Mouse (Mus musculus) skeletal muscle tissue, adult 2 months (tissue): ENCODE measurements around the gene Cnnm4.

Source experiments
- DNase-seq: peaks from one replicate; pipeline ENCODE4 v3.0.0-alpha.2; 2012; ENCODE audit warnings: low read depth, low spot score

Gene Cnnm4

GRCm38 (mm10) chr1:36471181-36472105 lies at the start of gene Cnnm4:
Gene Cnnm4, plus strand, starts transcription at chr1:36471620.
- peak; percentile 84 for DNase-seq

- no peak for DNase-seq
Observed at GRCm38 (mm10) chr1:36429511-36429910, 41.9 kb upstream of the Cnnm4 start.

DNA sequence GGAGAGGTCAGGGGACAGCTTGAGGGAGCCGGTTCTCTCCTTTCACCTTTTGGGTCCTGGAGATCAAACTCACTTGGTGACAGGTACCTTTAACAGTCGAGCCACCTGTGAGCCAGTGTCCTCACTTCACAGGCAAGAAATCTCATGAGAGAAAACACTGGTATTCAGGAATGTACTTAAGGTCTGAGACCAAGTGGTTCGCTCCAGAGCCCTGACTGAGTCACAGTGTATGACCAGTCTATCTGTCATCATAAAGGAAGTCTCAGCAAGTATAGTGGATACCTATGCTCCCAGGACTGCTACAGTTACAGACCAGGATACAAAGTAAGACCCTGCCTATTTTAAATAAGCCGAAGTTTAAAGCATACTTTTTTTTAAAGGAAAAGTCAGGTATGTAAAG lies 38.4 kb upstream of the Cnnm4 start:
- no peak for DNase-seq

DNA sequence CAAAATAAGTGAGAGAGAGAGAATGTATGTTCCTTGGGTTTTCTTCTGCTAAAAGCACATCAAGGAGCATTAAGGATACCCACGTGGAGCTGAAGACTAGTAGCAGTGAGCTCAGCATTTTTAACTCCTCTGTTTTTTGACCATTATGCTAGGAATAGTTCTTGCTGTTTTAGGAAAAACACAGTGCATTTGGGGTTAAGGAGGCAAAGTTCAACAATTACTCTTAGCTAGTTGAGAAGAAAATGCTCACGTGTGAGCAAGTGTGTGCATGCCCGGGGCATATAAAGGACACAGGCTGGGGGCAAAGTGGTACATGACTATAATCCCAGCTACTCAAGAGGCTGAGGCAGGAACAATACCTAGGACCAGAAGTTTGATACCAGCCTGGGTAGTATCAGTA lies 37.8 kb upstream of the Cnnm4 start:
- DNase-seq = no peak

DNA sequence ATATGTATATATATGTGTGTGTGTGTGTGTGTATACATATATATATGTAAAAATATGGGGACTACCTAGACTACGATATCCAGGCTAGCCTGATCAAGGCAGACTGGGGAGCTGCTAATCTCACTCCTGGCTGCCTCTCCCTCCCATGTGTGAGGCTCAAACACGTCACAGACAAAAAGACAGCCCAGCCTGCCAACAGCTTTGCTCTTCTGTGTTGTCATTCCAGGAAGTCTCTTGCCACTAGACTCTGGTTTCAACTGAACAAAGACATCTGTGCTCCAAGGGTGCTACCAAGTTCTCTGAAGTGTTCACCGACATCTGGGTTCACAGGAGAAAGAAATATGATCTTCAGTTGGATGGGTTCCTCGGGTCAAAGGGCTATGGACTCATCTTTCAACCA lies 36.3 kb upstream of the Cnnm4 start:
- DNase-seq = peak; percentile 10

DNA sequence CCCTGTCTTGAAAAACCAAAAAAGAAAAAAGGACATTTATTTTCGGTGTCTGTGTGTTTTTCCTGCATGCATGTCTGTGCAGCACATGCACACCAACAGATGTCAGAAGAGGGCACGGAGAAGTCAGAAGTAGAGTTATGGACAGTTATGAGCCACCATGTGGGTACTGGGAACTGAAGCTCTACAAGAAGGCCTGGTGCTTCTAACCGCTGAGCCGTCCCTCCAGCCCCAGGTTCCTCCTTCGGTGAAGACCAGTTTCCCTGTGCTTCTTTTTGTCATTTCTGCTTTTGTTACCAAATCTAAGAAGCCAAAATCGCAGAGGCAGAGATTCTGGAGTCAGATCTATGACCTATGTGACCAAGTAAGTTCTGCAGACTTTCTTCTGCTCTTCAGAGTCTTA lies 34.9 kb upstream of the Cnnm4 start:
- no peak for DNase-seq

DNA sequence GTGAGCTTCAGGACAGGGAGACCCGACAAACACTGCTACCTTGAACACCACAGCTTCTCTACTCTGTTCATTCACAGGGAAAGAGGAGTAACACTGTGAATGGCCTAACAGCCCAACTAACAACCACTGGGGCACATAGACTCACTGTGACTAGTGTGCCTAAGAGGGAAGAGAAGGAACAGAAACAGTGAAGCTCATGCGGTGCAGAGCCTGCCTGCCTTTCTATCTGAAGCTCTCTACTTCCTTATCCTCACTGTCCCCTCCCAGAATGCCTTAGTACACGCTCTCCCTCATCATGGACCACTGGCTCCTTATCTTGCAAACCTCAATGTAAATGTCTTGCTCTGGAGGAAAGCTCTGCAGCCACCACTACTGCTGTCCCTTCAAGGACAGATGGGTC lies 34.2 kb upstream of the Cnnm4 start:
- DNase-seq = no peak

- peak; percentile 65 for DNase-seq
Observed at GRCm38 (mm10) chr1:36441101-36441500, 30.3 kb upstream of the Cnnm4 start.

GRCm38 (mm10) chr1:36444471-36445464 lies 26.7 kb upstream of the Cnnm4 start, which contains the start of gene Lman2l:
Gene Lman2l, minus strand, starts transcription at chr1:36445271.
- DNase-seq = peak; percentile 90

DNA sequence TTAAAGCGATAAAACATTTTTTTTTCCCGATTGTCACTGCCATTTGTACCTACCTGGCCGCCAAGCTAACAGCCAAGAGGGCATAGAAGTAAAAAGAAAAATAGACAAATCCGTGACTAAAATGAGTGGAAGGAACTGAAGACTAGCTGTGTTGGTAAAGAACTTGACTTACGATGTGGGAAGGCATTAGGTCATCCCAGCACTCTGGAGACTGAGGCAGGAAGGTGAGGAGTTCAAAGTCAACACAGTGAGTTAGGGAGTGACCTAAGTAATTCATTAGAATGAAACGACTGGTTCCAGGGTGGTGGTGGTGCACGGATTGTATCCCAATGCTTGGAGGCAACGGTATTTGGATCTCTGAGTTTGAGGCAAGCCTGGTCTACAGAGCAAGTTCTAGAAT lies 25.9 kb upstream of the Cnnm4 start:
- DNase-seq = no peak

DNA sequence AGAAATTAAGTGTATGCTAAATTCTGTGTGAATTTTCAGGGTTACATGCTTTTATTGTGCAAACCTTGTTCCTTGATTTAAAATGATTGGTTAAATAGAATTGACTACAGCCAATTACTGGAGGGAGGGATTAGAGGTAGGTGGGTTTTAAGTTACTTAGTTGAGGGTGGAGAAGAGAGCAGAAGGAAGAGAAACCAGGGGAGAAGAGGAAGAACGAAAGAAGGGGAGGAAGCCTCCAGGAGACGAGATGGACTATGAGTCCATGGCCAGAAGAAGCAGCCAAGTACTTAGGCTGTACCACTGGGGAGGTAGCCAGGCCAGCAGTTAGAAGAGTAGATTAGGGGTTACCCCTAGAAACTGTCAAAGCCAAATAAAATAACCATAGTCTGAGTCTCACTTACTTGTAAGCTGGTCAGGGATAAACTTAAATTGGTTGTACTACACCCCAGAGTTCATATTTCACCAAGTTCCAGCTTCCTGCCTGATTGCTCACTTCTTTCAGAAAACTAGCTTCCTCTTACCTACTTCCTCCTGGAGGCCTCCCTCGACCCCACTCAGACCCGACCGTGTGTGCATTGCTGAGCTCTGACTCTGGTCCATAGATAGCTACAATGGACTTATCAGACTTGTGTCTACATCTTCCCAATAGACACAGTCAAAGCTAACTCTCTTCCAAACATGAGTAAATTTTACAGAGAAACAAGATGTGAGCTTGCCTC lies 25.2 kb upstream of the Cnnm4 start:
- no peak for DNase-seq

- no peak for DNase-seq
Observed at GRCm38 (mm10) chr1:36446841-36447240, 24.6 kb upstream of the Cnnm4 start.

DNA sequence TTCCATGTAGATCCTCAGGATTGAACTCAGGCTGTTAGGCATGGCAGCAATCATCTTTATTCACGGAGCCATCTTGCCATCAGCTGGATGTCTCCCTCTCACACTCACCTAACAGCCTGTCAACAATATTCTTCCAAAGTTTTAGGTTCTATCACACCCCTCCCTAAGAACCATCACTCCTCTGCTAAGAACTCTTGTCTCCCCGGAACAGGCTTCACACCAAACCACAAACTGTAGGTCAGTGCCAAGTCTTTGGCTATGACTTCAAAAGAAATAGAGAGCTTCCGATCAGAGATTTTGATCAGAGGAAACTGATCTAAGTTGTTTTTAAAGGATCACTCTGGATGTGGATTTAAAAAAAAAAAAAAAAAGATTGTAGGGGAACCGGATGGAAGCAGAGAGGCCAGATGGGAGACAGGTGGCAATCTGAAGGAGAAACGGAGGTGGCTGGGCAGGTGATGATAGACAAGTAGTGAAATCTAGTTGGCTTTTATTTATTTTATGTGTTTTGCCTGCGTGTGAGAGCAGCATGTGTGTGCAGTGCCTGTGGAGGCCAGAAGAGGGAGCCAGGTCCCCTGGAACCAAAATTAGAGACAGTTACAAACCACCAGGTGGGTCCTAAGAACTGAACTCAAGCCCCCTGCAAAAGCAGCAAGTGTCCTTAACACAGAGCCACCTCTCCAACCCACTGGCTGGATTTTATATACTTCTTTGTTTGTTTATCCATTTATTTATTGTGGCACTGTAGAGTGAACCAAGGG lies 17.2 kb upstream of the Cnnm4 start:
- no peak for DNase-seq

DNA sequence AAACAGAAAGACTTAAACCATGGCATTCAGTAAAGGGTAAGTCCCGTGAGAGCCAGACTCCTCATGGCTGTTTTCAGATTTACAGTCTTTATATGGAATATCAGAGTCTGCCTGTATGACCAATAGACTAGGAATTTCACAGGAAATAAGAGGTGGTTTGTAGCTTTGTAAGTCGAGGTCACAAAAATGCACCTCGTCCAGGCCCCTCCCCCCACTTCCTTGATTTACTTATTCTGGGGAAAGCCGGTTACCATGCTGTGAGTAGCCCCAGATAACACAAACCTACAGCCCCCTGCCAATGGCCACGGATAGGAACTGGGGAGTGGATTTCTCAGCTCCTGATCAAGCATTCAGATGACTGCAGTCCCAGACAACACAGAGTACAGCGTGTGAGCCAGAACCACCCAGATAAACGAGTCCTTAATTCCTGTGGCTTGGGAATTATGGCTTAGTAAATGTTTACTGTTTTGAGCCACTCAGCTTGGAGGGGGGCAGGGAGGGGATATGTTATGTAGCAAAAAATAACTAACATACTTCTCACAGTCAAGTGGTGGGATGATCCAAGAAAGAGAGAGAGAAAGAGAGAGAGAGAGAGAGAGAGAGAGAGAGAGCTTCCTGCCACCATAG lies 13.9 kb upstream of the Cnnm4 start:
- no peak for DNase-seq

- DNase-seq = no peak
Observed at GRCm38 (mm10) chr1:36458169-36458568, 13.3 kb upstream of the Cnnm4 start.

- no peak for DNase-seq
Observed at GRCm38 (mm10) chr1:36461829-36462228, 9.6 kb upstream of the Cnnm4 start.

- DNase-seq = no peak
Observed at GRCm38 (mm10) chr1:36465641-36466160, 5.7 kb upstream of the Cnnm4 start.

DNA sequence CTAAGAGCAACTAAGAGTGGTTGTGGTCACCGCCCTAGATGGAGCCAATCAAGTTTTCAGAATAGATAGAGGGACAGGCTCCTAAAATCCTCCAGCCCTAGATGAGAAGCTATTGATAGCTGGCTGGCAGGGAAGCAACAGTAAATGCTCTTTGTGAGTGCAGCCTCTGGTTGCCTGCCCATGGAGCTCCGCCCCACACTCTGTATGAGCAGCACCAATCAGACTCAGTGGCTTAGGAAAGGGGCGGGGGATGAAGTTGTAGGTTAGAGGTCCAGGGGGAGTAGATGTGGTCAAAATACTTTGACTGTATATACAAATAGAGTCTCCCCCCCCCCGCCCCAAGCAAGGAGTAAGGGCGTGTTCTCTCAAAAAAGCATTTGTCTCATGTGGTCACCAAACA lies 4.0 kb upstream of the Cnnm4 start:
- no peak for DNase-seq

DNA sequence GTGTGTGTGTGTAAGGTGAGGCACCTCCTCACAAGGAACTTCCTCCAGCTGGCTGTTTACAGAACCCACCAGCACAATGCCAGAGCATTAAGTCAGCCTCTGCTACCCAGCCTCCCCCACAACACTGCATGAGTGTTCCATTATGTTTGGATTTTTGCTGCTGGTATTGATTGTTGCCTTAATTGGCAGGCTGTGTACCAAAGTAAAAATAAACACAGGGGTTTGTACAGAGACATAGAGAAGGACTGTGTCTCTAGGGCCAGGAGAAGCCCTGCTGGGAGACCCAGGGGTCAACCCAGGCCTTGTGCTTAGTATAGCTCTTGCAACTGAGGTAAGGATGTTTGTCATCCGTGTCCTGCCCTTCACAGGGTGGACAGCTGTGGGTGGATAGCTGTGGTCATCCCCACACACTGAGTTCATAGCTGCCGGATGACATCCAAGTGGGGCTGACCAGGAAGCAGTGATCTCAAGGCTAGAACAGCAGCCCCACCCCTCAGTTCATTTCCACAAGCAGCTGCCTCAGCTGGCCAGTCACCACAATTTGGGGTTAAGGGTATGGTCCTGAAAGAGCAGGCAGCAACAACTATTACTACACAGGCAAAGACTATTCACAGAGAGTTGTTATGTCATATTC lies 1.5 kb upstream of the Cnnm4 start:
- peak; percentile 75 for DNase-seq

- DNase-seq = no peak
Observed at GRCm38 (mm10) chr1:36472106-36472440, 653 bp downstream of the Cnnm4 start.
